Mouse (Mus musculus) ovary, postnatal 10 days (tissue): Measurements from ENCODE around the gene Cgref1.

ENCODE experiments used
- DNase-seq: peaks from one replicate; pipeline ENCODE4 v3.0.0; 2022; ENCODE audit warnings: low spot score

The Cgref1 gene

GRCm38 (mm10) chr5:30944956-30945781, at the start of gene Cgref1:
Gene Cgref1, minus strand, starts transcription at chr5:30945591.
- no peak for DNase-seq

GRCm38 (mm10) chr5:30994074-30994473, 48.7 kb upstream of the Cgref1 start:
- no peak for DNase-seq

- DNase-seq, result no peak
These were observed 47.7 kb upstream of the Cgref1 start for GRCm38 (mm10) chr5:30992980-30993676.

- DNase-seq, result no peak
These were observed 37.0 kb upstream of the Cgref1 start for GRCm38 (mm10) chr5:30982357-30982756.

GRCm38 (mm10) chr5:30974870-30975656, 29.7 kb upstream of the Cgref1 start:
- peak; percentile 27 for DNase-seq

- no peak for DNase-seq
These were observed 24.0 kb upstream of the Cgref1 start for GRCm38 (mm10) chr5:30969440-30969839.

GRCm38 (mm10) chr5:30968416-30968815, 23.0 kb upstream of the Cgref1 start, which contains the start of gene Tcf23:
Gene Tcf23, plus strand, starts transcription at chr5:30968662.
- DNase-seq, result peak; percentile 60

- no peak for DNase-seq
These were observed 20.8 kb upstream of the Cgref1 start for GRCm38 (mm10) chr5:30966189-30966588.

GRCm38 (mm10) chr5:30963916-30964315, 18.5 kb upstream of the Cgref1 start:
- no peak for DNase-seq

- DNase-seq, result no peak
These were observed 16.4 kb upstream of the Cgref1 start for GRCm38 (mm10) chr5:30961545-30962505.

GRCm38 (mm10) chr5:30960814-30961213, 15.4 kb upstream of the Cgref1 start:
- DNase-seq, result no peak

GRCm38 (mm10) chr5:30959966-30960501, 14.6 kb upstream of the Cgref1 start, which contains the start of gene Preb:
Gene Preb, minus strand, starts transcription at chr5:30960361.
- DNase-seq, result peak; percentile 99

GRCm38 (mm10) chr5:30959198-30959854, 13.9 kb upstream of the Cgref1 start:
- no peak for DNase-seq

GRCm38 (mm10) chr5:30957891-30958290, 12.5 kb upstream of the Cgref1 start:
- DNase-seq, result no peak

GRCm38 (mm10) chr5:30955751-30956150, 10.4 kb upstream of the Cgref1 start:
- no peak for DNase-seq

- DNase-seq, result no peak
These were observed 9.2 kb upstream of the Cgref1 start for GRCm38 (mm10) chr5:30954556-30954955.

- no peak for DNase-seq
These were observed 8.7 kb upstream of the Cgref1 start for GRCm38 (mm10) chr5:30954065-30954464.

GRCm38 (mm10) chr5:30952551-30952950, 7.2 kb upstream of the Cgref1 start:
- DNase-seq, result no peak

- DNase-seq, result no peak
These were observed 6.3 kb upstream of the Cgref1 start for GRCm38 (mm10) chr5:30951706-30952105.

- DNase-seq, result no peak
These were observed 5.5 kb upstream of the Cgref1 start for GRCm38 (mm10) chr5:30950922-30951321.
